Mouse (Mus musculus) midbrain, embryonic 10.5 days (tissue): ENCODE results near the gene Rpl13. TPM values are rescaled to one million over a fixed set of nuclear protein-coding genes. Genes with fewer than 3 reads are reported as not detected.
A peak's percentile ranks its signal among the peaks of the same experiment; 100 is the strongest.
"Not testable (repeated sequence)": the region's sequence is repeated elsewhere in the genome, so short reads cannot be mapped to it uniquely, and the experiment has no call there.

Source experiments
- DNase-seq: peaks from one replicate; pipeline ENCODE4 v3.0.0-alpha.2; 2017; ENCODE audit warnings: low spot score
- H3K27ac ChIP-seq: fragments of 300-500 bp; sonication (generic); replicated peaks from 2 replicates; pipeline ENCODE4 v1.5.1; 2016; ENCODE audit warnings: mild to moderate bottlenecking
- H3K27me3 ChIP-seq: fragments of 300-500 bp; sonication (generic); 2 replicates; pipeline ENCODE4 v1.6.1; 2016; ENCODE audit warnings: low read depth, mild to moderate bottlenecking; ENCODE audit not compliant: poor library complexity, severe bottlenecking
- H3K36me3 ChIP-seq: fragments of 300-500 bp; sonication (generic); 2 replicates; pipeline ENCODE4 v1.6.1; 2016; ENCODE audit warnings: mild to moderate bottlenecking, moderate library complexity
- H3K4me1 ChIP-seq: fragments of 300-500 bp; sonication (generic); 2 replicates; pipeline ENCODE4 v1.6.1; 2016
- H3K4me3 ChIP-seq: fragments of 300-500 bp; sonication (generic); 2 replicates; pipeline ENCODE4 v1.5.1; 2016; ENCODE audit warnings: mild to moderate bottlenecking, moderate library complexity
- H3K9me3 ChIP-seq: fragments of 300-500 bp; sonication (generic); replicated peaks from 2 replicates; pipeline ENCODE4 v1.6.1; 2016; ENCODE audit warnings: mild to moderate bottlenecking
- WGBS: fragments of 180-500 bp; shearing (Covaris S2); methylation state at CpG from one replicate; pipeline ENCODE4 v1.1.7; 2016; 5-methylcytosine and 5-hydroxymethylcytosine counted together
- polyA plus RNA-seq: library from polyadenylated mRNA; unstranded; fragments of >200 nt; fragmentation: Nextera tagmentation; extraction: Ambion mirVana; gene quantifications from 2 replicates; pipeline ENCODE4 v1.2.1, GENCODE M21; 2016

The Rpl13 gene
- polyA plus RNA-seq, 1 experiment from 2014 or later = 1,392 TPM

DNA sequence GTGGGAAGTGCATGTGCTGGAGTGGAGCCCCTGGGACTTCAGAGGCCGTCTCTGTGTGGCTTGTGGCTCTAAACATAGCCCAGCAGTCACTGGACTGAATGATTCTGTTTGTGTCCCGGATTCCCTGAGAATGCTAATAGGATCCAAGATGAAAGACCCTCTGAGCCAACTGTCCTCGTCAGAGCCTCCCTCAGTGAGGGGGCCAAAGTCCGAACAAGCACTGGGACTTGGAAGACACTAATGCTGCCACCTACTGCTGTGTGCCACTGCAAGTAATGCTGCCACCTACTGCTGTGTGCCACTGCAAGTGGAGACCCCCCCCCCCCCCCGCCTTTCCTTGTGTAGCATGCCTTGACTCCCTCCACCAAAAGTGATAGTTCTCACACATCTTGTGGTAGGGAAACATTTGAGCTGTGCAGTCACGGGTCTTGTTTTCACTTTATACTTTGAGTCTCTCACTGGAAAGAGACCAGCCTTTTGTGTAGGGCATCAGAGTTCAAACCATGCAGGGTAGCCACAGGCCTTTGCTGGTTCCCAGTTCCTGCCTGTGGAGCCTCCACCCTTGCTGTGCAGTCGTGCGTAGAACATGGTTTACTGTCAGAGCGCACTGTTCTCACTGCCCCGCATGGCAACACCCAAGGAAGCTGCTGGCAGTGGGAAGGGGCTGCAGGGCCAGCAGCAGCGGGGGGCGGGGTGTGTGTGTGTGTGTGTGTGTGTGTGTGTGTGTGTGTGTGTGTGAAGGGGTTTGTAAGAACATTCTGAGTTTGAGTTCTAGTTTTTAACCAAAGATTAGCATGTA is 4.2 kb upstream of the Rpl13 start:
- Histone ChIP-seq H3K4me1 (peaks cover 4% of the 10 kb centered on the region), H3K27ac (no peak overlapping the region), H3K27me3 (no peaks in the 10 kb centered on the region), H3K4me3 (no peak overlapping the region), H3K9me3 (no peaks in the 10 kb centered on the region), H3K36me3 (peaks cover 51% of the 10 kb centered on the region)
- no peak for DNase-seq
- 74% methylated on average over 12 of the region's 12 CpGs for WGBS

DNA sequence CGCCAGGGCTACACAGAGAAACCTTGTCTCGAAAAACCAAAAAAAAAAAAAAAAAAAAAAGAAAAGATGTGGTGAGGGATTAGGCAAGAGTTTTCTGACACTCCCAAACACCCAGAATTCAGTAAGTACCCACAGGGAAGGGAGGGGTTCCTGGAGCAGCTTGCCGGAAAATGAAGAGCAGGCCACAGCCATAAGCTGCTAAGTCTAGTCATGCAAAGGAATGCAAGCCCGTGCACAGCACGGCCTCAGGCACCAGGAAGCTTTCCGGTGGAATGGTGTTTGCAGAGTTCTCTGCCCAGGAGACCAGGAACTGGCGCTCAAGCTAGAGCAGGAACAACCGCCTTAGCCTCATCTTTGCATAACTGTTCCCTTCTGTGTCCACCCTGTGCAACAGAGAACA is 1.9 kb upstream of the Rpl13 start:
- Histone ChIP-seq H3K36me3 (peaks cover 51% of the 10 kb centered on the region), H3K27ac (no peak overlapping the region), H3K4me3 (no peak overlapping the region), H3K27me3 (no peaks in the 10 kb centered on the region), H3K9me3 (no peaks in the 10 kb centered on the region), H3K4me1 (peaks cover 18% of the 10 kb centered on the region)
- no peak for DNase-seq
- WGBS = 63% methylated on average over 8 of the region's 8 CpGs

GRCm38 (mm10) chr8:123101244-123101643 is 906 bp upstream of the Rpl13 start:
- H3K36me3 ChIP-seq = peaks cover 54% of the 10 kb centered on the region
- 81% methylated on average over 4 of the region's 4 CpGs for WGBS

GRCm38 (mm10) chr8:123102855-123103254 is 705 bp downstream of the Rpl13 start:
- H3K27me3 ChIP-seq, DNase-seq, H3K9me3 ChIP-seq: not testable (repeated sequence)
- peaks cover 42% of the 10 kb centered on the region for H3K36me3 ChIP-seq
- peaks cover 18% of the 10 kb centered on the region for H3K4me1 ChIP-seq
- H3K27ac ChIP-seq = peak overlapping the region; percentile 100
- peak overlapping the region; percentile 96 for H3K4me3 ChIP-seq
- 1% methylated on average over 26 of the region's 26 CpGs for WGBS

More at GRCm38 (mm10) chr8:123101244-123101643, 906 bp upstream of the Rpl13 start:
- peaks cover 18% of the 10 kb centered on the region for H3K4me1 ChIP-seq
- no peaks in the 10 kb centered on the region for H3K9me3 ChIP-seq
- H3K4me3 ChIP-seq = peak overlapping the region; percentile 96
- H3K27me3 ChIP-seq = no peaks in the 10 kb centered on the region
- no peak overlapping the region for H3K27ac ChIP-seq
- no peak for DNase-seq

DNA sequence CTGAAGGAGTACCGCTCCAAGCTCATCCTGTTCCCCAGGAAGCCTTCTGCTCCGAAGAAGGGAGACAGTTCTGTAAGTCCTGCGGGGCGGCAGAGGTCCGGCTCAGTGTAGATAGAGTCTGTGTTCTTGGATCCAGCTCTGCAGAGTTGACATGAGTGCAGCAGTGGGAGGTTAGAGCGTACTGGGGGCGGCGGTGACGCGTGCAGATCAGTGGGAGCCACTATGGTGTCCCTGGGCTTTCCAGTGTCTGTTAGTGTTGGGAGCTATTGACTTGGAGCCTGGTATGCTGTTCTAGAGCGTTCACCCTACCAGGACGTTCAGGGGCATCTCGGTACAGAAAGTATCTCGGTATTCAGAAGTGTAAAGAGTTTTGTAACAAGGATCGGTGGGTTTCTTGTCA is 1.1 kb downstream of the Rpl13 start:
- WGBS = 21% methylated on average over 15 of the region's 15 CpGs
- H3K27me3 ChIP-seq = no peaks in the 10 kb centered on the region
- H3K27ac ChIP-seq = peak overlapping the region; percentile 100
- H3K9me3 ChIP-seq = no peaks in the 10 kb centered on the region
- DNase-seq = no peak
- H3K4me1 ChIP-seq = peaks cover 18% of the 10 kb centered on the region
- peak overlapping the region; percentile 96 for H3K4me3 ChIP-seq
- H3K36me3 ChIP-seq = peaks cover 38% of the 10 kb centered on the region

DNA sequence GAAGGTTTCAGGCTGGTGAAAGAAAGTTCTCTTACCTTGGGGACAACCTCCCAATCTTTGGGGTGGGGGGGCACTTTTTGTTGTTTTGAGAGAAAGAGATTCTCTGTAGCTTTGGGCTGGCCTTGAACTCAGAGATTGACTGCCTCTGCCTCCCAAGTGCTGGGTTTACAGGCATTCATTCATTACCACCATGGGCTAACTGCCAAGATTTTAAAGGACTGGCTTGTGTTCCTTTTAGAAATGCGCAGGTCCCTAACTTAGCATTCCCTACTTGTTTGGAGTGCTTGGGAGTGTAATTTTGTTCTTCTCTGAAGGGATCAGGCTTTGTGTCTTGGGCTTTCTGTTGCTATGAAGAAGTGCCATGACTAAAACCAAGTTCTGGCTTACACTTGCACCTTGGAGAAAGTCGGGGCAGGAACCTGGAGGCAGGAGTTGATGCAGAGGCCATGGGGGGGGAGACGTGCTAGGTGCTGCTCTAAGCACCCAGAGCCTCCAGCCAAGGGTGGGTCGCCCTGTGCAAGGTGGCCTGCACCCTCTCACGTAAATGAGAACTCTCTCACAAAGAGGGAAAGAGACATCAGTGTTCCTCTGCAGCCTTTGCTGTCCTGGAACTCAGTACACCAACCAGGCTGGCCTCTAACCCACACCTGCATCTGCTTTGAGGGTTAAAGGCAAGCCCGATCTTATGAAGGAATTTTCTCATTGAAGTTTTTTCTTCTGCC is 2.1 kb downstream of the Rpl13 start:
- WGBS = 94% methylated on average over 6 of the region's 6 CpGs
- peak overlapping the region; percentile 96 for H3K4me3 ChIP-seq
- H3K36me3 ChIP-seq = peaks cover 34% of the 10 kb centered on the region
- H3K4me1 ChIP-seq = peaks cover 18% of the 10 kb centered on the region
- H3K9me3 ChIP-seq = no peaks in the 10 kb centered on the region
- H3K27ac ChIP-seq = no peak overlapping the region
- no peak for DNase-seq
- no peaks in the 10 kb centered on the region for H3K27me3 ChIP-seq

DNA sequence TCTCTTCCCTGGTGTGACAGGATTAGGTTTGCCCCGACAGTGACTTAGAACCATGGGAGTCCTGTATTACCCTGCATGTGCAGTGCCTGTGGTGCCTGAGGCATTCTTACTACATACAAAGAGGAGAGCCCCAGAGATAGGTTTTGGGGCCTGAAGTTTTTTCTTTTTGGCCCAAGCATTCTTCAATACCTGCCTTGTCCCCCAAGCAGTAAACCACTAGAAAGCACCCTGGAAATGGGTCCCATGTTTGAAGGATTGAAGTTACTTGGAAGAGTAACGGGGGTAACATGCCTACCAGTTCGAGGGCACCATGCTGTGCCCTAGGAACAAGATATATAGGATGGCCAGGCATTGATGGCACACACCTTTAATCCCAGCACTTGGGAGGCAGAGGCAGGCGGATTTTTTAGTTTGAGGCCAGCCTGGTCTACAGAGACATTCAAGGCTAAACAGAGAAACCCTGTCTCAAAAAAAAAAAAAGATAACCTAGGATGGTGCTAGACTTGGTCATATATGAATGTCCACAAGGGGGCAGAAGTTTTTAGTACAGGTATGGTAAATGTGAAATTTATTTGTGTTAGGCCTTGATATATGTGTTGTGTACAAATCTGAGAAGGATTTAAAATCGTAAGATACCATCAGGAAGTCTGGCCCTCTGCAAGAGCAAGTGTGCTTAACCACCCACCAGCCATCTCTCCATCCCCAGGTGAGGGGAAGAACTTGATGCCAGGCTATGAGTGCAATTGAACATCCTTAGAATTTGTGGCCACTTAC is 3.6 kb downstream of the Rpl13 start:
- peaks cover 19% of the 10 kb centered on the region for H3K4me1 ChIP-seq

DNA sequence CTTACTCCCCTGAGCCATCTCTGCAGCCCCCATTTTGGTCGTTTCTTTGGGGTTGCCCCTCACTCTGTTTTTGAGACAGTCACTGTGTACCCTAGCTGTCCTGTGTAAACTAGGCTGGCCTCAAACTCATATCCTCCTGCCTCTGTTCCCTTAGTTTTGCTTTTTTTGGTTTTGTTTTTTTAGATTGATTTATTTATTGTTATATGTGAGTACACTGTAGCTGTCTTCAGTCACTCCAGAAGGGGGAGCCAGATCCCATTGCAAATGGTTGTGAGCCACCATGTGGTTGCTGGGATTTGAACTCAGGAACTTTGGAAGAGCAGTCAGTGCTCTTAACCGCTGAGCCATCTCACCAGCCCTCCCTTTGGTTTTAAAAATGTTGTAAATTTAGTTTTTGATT is 4.4 kb downstream of the Rpl13 start:
- H3K4me1 ChIP-seq = peaks cover 26% of the 10 kb centered on the region
- H3K27me3 ChIP-seq = no peaks in the 10 kb centered on the region
- no peak overlapping the region for H3K27ac ChIP-seq
- peaks cover 34% of the 10 kb centered on the region for H3K36me3 ChIP-seq
- H3K9me3 ChIP-seq = no peaks in the 10 kb centered on the region
- WGBS = 51% methylated on average over 2 of the region's 2 CpGs
- H3K4me3 ChIP-seq = no peak overlapping the region
- DNase-seq = no peak

More for the DNA sequence above, 3.6 kb downstream of the Rpl13 start:
- H3K4me3 ChIP-seq = no peak overlapping the region
- H3K9me3 ChIP-seq = no peaks in the 10 kb centered on the region
- no peak overlapping the region for H3K27ac ChIP-seq
- H3K36me3 ChIP-seq = peaks cover 34% of the 10 kb centered on the region
- no peaks in the 10 kb centered on the region for H3K27me3 ChIP-seq
- WGBS = 70% methylated on average over 5 of the region's 5 CpGs
- no peak for DNase-seq

DNA sequence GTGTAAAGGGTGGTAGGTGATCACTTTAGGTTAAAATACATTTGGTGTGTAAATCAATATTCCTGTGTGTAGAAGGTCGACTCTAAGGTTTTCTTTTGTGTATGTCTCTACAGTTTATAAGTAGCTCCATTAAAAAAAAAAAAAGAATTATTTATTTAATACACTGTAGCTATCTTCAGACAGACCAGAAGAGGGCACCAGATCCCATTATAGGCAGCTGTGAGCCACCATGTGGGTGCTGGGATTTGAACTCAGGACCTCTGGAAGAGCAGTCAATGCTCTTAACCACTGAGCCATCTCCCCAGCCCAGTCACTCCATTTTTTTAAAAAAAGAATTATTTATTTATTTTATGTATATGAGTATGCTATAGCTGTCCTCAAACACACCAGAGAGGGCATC is 5.9 kb downstream of the Rpl13 start:
- no peak for DNase-seq
- no peaks in the 10 kb centered on the region for H3K27me3 ChIP-seq
- WGBS = 71% methylated on average over 1 of the region's 1 CpGs

GRCm38 (mm10) chr8:123108953-123109352 is 6.8 kb downstream of the Rpl13 start:
- 85% methylated on average over 5 of the region's 5 CpGs for WGBS
- H3K36me3 ChIP-seq = peaks cover 22% of the 10 kb centered on the region

More for the DNA sequence above, 5.9 kb downstream of the Rpl13 start:
- Histone ChIP-seq H3K4me1 (peaks cover 24% of the 10 kb centered on the region), H3K9me3 (no peaks in the 10 kb centered on the region), H3K27ac (no peak overlapping the region), H3K36me3 (peaks cover 32% of the 10 kb centered on the region), H3K4me3 (no peak overlapping the region)

GRCm38 (mm10) chr8:123110649-123111048 is 8.5 kb downstream of the Rpl13 start:
- Histone ChIP-seq H3K9me3 (no peaks in the 10 kb centered on the region), H3K4me1 (peaks cover 9% of the 10 kb centered on the region), H3K27me3 (peaks cover 16% of the 10 kb centered on the region), H3K27ac (no peak overlapping the region), H3K4me3 (no peak overlapping the region), H3K36me3 (peaks cover 5% of the 10 kb centered on the region)
- 18% methylated on average over 4 of the region's 4 CpGs for WGBS
- peak; percentile 67 for DNase-seq

More at GRCm38 (mm10) chr8:123108953-123109352, 6.8 kb downstream of the Rpl13 start:
- Histone ChIP-seq H3K27ac (no peak overlapping the region), H3K4me1 (peaks cover 15% of the 10 kb centered on the region), H3K27me3 (no peaks in the 10 kb centered on the region), H3K9me3 (no peaks in the 10 kb centered on the region), H3K4me3 (no peak overlapping the region)
- no peak for DNase-seq

- no peak for DNase-seq
- no peak overlapping the region for H3K4me3 ChIP-seq
- H3K36me3 ChIP-seq = no peaks in the 10 kb centered on the region
- no peaks in the 10 kb centered on the region for H3K9me3 ChIP-seq
- H3K27ac ChIP-seq = no peak overlapping the region
- H3K27me3 ChIP-seq = peaks cover 39% of the 10 kb centered on the region
- H3K4me1 ChIP-seq = peaks cover 30% of the 10 kb centered on the region
- 84% methylated on average over 9 of the region's 9 CpGs for WGBS
These were observed 10.7 kb downstream of the Rpl13 start for GRCm38 (mm10) chr8:123112892-123113291.
